Mouse (Mus musculus) lung, adult 18-20 months (tissue): ENCODE measurements around the gene Vwa5b2.

ENCODE experiments used
- DNase-seq, 2 experiments: peaks; one replicate each; pipeline ENCODE4 v3.0.0; 2022; ENCODE audit warnings: mixed read lengths in 2 of 2

The Vwa5b2 gene

DNA sequence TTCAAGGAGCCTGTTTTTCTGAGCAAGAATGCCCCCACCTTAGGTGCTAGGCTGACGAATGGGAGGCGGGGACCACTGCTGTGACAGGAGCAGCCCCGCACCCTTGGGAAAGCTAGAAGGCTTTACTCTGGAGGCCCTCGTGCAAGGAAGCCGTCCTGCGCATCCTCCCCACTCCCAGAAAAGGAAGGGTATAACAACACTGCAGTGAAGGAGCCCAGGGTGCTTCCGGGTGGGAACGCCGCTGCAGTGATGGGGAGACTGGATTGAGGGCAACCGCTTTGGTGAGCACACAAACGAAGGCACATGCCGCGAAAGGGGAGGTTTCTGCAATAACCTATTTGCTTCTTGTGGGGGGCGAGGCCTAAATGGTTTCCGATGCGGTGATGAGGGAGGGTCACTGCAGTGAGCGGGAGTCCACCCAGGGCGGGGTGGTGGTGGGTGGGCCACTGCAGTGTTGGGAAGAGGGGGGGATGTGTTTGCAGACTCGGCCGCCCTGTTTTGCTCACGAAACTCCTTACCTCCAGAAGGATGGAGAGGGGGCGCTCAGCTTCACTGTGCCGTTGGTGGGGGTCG, at the start of gene Vwa5b2:
Vwa5b2 (plus strand) TSS at position 106 of the 573 bp plus-strand sequence.
- no peak for DNase-seq

DNA sequence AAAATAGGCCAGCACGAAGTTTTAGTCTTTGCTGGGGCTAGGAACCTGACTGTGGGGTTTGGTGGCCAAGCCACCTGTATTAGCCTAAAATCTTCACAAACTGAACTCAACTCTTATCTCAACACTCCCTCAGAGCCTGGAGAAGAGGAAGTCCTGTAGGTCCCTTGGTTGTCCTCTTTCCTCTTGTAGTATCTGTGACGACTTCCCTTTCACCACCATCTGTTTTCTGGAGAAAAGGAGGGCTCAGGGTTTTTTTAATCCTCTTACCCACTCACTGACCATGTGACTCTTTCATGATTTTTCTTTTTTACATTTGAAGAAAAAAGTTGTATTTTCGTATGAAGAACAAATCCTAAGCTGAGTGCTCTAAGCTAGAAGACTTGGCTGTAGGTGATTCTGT, 49.6 kb upstream of the Vwa5b2 start:
- DNase-seq: no peak

DNA sequence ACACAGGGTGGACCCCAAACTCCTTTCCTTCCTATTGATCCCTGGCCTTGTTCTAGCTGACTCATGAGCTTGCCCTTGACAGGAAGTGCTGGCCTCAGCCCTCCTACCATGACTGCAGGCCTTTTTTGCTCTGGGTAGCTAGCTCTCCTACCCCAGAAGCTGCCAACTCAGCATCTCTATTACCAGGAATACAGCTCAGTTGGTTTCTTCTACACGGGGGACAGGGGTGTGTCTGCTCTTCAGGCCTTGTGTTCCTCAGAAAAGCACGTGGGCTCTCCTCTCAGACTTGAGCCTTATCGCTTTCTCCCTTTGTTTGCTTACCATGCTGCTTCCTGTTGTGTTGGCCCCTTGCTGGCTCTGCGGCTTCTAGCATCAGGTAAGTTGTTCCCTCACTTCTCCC, 48.8 kb upstream of the Vwa5b2 start:
- no peak for DNase-seq

DNA sequence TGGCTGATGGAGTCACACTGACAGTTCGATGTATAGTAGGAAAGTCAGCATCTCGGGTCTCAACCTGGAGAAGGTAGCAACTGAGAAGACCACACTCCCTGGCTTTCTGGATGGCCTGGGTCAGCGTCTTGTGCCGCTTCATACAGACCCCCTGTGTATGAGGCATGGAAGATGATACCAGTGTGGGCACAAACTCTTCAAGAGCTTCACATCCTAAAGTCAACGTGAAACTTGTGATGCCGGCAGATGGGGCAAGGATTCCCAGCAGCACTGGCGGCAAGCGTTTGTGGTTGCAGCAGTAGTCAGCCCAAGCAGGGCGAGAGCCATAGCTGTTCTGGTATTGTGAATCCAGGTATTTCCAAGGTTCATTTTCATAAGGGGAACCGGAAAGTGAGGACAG, 43.6 kb upstream of the Vwa5b2 start:
- no peak for DNase-seq

DNA sequence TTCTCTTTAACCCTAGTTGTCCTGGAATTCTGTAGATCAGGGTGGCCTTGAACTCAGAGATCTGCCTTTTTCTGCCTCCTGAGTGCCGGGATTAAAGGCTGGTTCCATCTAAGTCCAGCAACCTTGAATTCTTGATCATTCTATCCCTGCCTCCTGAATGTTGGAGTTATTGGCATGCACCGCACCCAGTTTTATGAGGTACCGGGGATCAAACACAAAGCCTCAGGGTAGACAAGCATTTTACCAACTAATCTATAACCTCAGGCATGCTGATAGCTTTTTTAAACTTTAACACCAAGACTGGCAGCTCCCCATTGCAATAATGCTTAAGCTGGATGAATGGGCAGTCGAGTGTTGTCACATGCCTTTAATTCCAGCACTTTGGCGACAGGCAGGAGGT, 41.8 kb upstream of the Vwa5b2 start:
- DNase-seq: peak; percentile 33 to 38

DNA sequence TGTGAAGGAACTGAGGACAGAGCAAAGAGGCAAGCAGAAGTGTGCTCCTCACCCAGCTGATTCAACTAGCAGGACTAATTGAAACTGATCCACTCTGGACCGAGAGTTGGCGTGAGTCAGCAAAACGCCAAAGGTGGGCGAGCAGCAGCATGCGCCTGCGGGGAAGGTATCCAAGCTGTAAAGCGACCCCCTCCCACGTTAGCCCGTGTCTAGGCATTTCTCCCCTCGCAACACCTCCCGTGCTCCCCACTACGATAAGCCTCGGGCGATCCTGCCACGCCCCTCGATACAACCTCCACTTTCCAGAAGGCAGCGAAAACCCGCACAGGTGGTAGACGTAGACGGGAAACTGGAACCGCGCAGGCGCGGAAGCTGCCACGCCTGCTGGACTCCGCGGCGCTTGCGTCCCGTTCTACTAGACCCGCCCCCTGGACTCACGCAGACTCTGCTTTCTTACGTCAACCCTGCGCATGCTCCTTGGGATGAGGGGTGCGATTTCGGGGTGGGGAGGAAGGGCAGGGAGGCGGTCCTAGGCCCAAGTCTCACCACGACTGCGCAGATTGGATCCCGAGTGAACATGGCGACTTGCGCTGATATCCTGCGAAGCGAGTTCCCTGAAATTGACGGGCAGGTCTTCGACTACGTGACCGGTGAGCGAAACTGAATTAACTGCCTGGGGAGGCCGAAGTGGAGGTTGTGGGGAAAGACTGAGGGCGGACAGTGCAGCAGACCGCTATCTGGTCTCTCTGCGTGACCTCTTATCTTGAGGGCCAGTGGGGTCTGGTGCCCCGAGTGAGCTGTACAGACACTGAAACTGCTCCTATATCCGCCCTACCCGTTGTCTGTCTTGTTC, 40.9 kb upstream of the Vwa5b2 start, which contains the start of gene Abcf3:
Abcf3 (plus strand) TSS at position 482 of the 853 bp plus-strand sequence.
- peak; percentile 99 for DNase-seq

DNA sequence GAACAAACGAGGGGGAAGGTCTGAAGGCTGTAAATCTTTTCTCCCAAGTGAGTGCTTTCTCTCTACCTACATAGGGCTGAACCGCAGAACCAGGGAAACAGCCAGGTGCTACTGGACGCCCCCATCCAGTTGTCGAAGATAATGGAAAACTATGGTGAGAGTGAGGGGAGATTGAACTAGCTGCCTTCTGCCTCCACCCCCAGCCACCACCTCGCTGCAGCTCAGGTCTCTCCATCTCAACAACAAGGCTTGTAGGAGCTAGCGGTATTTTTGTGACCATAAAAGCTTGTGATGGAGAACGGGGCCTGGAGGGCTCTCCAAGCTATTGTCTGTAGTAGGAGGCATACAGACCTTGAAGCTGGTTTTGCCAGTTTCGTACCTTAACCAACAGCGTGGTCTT, 40.1 kb upstream of the Vwa5b2 start:
- no peak for DNase-seq

DNA sequence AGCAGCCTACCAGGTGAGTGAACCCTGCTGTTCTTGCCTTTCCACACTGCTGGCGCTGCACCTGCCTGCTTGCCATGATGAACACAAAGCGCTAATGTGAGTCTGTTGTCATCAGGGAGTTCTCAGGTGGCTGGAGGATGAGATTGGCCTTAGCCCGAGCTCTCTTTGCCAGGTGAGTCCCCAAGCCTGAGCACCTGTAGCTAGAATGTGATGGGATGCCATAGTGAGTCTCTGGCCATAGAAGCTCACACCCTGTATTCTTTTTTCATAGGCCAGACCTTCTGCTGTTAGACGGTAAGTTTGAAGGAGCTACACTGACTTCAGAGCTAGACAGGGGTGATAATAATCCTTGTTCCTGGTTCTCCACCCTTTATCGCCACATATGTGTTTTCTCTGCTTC, 37.6 kb upstream of the Vwa5b2 start:
- no peak for DNase-seq

DNA sequence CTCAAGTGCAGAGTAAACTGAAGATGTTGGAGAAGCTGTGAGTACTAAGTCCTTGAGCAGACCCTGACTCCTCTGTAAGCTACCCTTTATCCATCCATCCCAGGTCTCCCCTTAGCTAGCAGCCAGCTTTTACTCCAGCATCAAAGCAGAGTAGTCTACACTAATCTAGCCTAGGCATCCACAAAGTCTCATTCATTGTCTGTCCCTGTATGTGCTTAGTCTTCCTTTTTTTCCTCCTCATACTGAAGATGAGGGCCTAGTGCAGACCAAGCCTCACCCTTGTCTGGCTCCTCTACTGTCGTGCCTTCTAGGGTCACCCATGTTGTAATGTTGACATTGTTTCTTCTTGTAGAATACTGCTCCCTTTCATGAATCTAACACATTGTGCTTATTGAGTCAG, 36.7 kb upstream of the Vwa5b2 start:
- no peak for DNase-seq

DNA sequence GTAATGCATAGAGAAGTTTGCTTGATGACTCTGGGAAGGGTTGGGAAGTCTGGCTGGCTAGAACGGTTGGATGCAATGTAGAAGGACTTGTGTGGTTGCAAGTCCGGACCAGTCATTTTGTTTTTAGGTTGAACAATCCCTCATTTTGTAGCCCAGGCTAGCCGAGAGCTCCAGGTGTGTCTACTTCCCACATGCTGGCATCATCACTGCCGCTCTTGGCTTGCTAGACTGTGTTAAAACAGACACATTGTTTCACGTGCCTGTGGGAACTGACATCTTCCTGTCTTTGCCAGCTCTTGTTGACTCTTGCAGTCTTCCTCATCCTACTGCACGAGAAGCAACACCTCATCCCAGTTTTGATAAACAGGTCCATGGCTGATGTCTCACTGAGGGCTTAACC, 34.3 kb upstream of the Vwa5b2 start:
- DNase-seq: no peak

DNA sequence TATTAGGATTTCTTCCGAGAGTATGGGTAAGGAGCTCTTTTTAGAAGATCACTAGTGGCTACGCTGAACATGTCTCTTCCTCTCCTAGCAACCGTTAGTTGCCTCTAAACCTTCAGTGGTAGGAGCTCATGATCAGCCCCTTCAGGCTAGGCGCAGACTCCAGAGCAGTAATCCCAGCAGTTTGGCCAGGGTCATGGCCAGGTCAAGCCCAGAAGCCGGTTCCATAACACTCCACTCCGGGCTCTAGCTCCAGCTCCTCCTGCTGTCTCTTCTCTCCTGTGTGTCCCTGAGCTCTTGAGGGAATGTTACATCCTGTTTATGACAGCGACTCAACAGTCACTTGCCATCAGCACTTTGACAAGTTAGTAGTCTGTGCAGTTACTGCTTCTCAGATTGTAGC, 31.9 kb upstream of the Vwa5b2 start:
- no peak for DNase-seq

DNA sequence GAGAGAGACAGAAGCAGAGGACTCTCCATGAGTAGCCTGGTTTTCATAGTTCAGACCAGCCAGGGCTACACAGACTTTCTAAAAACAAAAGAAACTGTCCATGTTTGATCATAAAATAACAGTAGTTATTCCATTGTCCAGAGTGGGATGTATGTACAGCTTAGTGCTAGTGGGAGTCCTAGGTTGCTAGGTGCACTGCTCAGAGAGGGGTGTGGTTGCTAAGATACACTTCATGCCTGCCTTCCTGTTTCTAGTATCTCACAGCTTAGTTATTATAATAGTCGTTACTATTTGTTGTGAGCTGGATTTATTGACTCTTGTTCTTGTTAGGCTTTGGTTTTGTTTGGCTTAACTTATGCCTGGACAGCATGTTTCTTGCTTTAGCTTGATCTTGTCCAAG, 24.2 kb upstream of the Vwa5b2 start:
- DNase-seq: no peak

DNA sequence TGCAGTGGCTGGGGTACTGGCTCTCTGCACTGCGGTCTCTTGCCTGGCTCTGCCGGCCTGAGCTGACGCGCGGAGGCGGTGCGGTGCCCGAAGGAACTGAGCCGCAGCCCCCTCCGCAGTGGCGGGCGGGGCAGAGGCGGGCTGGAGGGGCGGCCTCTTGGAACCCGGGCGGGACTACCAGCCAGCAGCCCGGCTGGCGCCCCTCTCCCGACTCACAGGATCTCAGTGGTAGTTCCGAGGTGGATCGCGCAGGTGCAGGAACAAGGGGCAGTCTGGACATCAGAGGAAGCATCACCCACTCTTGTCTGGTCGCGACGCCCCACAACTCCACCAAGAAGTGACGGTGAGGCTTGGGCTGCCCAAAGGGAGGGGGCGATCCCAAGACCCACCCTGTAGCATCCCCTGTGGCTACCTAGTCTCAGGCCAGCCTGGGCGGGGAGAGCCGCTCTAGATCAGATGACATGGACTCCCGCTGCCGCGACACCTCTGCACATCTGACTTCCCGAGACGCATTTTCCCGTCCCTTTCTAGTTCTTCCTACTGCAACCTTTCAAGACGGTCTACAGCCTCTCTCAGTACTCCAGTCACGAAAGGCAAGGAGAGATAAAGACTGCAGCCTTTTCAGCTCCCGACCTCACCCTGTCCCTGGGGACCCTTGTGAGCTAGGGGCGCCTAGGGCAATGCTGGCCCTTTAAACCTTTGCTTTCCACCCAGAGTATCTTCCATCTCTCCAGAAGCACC, 838 bp downstream of the Vwa5b2 start:
- DNase-seq: no peak

DNA sequence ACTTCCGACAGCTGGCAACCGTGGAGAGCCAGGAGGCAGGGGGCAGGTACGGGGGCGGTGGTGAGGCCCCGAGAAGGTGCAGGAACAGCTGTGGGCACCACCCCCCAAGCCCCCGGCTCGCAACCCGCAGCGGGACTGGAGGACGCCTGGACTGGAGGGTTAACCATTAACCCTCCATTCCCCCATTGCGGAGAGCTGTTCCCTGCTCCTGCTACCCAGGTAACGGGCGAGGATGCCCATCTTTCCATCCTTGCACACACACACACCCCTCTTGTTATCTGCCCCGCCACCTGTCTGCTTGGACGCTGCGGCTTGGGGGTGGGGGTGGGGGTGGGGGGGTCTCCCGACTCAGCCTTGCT, 1.4 kb downstream of the Vwa5b2 start:
- DNase-seq: no peak

DNA sequence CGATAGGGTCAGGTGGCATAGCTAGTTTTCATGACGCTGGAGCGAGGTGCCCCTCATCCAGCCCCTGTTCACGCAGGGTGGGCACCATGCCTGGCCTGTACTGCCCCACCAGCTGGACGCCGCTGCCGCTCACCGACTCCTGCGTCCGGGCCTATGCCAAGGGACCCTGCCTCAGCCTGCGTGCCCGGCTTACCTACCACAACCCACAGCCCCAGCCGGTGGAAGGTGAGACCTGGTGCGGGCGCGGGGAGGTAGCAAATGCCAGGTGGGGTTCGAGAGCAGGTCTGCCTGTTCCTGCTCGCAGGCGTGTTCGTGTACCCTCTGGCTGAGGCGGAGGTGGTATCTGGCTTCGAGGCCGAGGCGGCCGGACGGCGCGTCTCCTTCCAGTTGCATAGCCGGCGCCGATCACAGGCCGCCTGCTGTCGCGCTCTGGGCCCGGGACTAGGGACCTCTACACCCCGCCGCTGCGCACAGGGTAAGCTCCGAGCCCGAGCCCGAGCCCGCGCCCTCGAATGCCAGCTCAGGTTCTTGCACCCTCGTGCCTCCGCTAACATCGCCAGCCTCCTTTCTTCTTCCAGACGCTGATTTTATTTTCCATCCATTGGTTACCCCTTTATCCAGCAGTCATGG, 1.9 kb downstream of the Vwa5b2 start:
- DNase-seq: no peak

DNA sequence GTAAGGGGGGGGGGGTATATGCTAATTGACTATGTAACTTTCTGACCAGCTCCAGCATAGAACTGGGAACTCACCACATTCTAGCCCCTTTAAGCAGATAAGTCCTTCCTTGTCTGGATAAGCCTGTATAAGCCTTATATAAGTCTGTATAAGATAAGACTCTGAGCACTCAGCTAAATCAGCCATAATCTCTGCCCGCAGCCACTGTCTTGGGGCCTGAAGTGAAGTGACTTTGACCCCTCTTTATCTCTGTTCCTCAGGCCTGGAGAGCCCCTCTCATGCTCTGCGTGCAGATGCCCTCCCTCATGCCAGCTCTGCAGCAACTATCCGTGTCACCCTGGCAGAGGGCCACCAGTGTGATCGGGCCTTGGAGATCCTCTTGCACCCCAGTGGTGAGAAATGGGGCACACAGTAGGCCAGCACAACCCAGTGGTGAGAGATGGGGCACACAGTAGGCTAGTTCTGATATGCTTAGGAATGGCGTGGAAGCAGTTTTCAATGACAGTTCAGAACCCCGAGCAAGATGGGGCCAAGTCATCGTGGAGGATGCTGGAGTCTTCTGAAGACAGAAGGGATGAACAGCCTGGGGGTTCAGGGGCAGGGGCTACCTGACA, 5.9 kb downstream of the Vwa5b2 start:
- DNase-seq: no peak

DNA sequence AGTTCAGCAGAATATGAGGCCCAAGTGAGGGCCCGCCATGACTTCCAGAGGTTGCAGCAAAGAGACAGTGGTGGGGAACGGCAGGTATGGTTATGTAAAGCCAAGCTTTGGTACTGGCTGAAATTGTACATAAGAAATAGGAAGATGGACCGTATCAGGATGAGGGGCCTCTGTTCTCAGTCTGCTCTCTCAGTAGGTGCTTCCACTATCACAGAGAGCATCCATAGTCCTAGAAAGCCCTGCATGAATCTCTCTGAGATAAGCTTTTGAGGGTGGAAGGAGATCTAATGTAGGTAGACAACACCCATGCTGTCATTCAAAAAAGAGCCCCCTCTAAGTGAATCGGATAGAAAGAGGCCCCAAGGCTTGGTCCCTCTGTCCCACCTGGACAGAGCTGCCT, 6.5 kb downstream of the Vwa5b2 start:
- no peak for DNase-seq

DNA sequence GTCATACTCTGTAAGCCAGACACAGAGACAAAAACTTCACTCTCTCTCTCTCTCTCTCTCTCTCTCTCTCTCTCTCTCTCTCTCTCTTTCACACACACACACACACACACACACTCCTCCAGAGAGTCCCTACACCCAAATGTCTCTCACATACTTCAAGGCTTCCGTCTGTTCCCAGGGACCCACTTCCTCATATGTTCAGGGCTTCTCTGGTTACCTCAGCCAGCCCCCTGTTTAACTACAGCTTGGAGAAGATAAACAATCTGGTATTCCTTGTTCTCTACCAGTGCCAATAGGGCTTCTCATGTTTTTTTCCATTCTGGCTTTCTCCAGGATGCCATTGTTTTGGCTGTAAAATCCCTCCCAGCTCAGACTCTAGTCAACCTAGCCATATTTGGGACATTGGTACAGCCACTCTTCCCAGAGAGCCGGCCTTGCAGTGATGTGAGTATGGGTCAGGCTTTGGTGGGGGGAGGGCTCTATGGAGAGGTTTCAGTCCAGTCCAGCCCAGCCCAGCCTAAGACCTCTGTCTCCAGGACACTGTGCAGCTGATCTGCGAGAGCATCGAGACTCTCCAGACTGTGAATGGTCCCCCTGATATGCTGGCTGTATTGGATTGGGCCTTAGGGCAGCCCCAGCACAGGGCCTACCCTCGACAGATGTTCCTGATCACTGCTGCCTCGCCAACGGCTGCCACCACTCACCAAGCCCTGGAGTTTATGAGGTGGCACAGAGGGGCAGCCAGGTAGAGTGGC, 7.6 kb downstream of the Vwa5b2 start:
- no peak for DNase-seq

DNA sequence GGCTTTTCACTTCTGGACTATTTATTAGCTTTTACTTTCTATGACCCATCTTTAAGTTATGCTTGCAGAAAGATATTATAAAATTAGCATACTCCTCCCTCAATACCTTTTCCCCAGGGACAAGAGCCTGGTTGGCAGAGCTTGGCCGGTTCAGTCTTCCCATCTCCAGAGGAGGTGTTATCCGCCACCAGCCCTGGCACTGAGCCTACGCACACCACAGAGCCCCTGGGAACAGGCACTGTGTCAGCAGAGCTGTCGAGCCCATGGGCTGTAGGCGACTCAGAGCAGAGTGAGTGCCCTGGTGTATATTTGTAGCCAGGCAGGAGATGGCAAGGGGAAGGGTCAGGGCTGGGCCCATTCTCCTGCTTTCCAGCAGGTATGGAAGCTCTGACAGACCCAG, 11.2 kb downstream of the Vwa5b2 start:
- no peak for DNase-seq

DNA sequence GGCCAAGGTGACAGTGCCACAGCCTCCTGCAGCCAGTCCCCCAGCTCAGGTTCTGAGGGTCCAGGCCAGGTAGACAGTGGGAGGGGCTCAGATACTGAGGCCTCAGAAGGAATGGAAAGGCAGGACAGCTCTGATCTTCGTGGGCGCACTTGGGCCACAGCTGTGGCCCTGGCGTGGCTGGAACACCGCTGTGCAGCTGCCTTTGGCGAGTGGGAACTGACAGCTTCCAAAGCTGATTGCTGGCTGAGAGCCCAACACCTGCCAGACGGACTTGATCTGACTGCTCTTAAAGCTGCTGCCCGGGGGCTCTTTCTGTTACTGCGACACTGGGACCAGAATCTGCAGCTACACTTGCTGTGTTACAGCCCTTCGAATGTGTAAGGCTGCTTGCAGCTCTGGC, 15.4 kb downstream of the Vwa5b2 start:
- DNase-seq: no peak

DNA sequence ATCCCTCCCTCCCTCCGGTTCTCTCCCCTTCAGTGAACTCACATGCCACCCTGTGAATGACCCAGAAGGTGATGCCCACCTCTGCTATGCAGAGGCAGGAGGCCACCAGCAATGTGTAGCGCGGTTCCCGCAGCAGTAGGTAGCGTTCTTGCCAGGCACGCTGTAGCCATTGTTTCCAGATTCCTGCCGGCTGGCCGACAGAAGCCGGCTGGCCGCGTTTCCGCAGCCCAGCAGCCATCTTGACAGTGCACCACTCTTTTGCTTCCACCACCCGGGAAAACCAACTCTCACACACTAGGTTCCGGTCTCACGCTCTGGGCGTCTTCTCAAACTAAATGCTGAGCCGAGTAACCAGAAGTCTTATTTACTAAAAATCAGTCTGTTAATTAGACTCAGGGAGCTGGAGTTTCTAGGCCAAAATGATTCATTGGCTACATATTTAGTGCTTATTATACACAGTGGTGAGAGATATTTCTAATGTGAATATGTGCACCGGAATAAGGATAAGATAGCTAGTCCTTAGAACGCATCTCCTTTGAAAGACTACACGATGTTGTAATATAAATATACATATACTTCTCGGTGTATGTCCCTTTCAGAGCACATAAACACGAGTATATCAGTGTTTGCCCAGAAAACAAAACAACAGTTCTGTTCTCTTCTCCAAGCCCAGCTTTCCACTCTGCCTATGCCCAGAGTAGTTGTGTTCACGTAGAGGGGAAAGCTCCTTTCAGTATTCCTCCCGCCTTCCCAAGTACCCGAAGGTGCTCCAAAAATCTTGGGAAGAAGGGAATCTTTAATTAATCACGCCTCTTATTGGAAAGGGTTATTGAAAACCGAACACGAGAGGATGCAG, 21.5 kb downstream of the Vwa5b2 start:
- peak; percentile 73 for DNase-seq
